Mouse (Mus musculus) kidney, adult 11 months (tissue): Measurements from ENCODE around the gene Cemip.

Source experiments
- DNase-seq: peaks from one replicate; pipeline ENCODE4 v3.0.0; 2022

Gene Cemip

GRCm38 (mm10) chr7:84026950-84027585 lies 59.2 kb downstream of the Cemip start:
- DNase-seq: no peak

DNA sequence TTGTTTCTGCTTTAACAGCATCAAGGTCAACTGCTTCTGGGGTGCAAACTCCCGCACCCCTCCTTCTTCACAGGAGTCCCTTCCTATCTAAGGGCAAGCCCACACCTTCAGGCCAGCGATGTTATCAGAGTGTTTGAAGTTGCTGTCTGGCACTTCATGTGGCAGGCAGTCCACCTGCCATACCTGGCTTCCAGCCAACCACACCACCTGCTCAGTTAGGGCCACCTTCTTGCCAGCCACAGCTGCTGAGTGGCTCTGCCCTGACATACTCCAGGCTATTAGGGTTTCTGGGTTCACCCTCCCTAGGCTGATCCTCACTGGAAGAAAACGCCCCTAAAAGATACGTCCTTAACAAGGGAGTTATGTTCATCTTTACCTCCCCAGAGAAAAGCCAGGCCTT lies 60.2 kb downstream of the Cemip start:
- DNase-seq: no peak

DNA sequence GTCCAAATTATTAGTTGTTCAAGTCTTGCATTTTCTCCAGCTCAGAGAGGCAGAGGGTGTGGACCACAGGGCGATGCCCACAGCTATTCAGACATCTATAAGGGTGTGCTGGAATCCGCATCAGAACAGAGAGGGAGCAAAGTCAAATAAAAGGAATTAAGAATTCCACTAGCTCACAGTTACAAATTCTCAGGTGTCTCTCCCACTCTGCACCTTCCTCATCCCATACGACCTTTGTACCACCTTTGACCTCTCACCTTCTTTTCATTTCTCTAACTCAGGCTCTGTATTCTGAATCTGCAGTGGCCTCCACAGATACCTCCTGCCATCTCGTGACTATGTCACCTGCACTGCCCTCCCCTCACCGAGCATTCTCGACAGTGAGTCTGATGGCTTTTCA lies 62.8 kb downstream of the Cemip start:
- DNase-seq: no peak

- DNase-seq: no peak
Measured at GRCm38 (mm10) chr7:84022462-84022861, 63.8 kb downstream of the Cemip start.

- DNase-seq: no peak
Measured at GRCm38 (mm10) chr7:84019381-84019780, 66.9 kb downstream of the Cemip start.

DNA sequence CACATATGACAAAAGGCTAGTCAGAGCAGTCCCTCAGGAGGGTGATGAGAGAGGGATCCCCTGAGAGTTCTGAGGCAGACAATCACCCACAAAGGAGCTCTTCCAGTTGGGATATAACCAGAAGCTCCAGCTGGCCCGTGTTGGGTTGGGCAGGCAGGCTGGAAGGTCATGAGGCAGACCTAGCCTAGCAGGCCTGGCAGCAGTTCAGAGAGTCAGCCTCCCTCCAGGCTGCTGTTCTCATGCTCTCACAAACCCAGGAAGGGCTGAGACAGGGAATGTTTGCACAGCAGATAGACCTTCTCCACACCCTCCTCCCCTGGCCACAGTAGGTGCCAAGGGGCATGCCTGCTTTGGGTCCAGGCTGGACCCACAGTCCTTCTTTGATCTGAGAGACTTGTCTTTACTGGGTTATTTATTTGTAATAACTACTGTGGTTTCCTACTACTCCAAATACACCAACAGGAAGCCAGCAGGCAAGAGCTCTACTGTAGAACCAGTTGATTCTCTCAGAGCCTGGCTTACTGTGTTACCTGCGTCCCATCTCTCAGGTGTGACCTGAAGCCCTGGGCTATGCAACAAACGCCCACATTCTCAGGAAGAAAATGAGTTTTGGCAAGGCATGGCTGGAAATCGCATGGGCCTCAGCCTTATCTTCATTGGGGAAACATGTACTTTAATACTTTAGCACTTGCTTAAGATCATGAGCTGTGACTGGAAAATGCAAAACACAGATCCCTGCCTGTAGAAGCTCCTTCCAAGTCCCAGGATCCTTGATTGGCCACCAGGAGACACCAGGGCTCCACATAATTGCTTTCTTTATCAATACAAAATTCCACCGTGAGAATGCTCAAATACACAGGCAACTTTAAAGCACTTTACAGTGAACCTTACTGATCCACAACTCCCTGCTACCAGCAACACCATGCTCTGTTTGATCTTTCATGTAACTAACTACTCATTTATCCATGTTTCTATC lies 67.7 kb downstream of the Cemip start:
- DNase-seq: peak; percentile 33

DNA sequence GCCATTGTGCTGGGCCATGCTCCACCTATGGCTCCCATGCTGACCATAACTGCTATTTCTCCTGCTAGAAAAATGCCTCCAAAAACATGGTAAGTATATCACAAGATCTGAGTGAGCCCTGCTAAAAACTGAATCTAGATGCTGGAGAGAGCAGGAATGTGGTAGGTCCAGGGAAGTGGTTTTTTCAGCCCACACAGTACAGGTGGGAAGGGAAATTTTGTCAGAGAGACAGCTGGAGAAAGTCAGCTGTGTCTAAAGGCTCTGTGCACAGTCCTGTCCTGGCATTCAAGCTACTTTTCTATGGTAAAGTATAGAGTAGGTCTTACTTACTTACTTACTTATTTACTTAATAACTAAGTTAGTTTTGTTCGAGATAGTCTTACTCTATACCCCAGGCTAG lies 71.3 kb downstream of the Cemip start:
- DNase-seq: no peak

DNA sequence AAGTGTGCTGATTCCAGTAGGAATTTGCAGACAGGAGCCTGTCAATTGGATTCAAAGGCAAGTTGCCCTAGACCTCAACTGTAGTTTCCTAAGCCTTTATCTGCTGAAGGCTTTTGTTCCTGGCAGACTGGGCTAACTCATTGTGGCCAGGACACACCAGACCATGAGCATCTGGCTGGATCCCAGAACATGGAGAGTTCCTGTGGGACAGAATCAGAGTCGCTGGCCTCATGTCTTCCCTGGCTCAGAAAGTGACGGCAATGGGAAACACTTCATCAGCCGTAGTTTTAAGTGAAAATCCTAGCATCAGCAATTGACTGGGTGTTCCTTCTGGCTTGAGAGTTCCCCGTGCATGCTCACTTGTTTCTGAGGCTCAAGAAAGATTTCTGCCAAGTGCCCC lies 72.6 kb downstream of the Cemip start:
- no peak for DNase-seq

DNA sequence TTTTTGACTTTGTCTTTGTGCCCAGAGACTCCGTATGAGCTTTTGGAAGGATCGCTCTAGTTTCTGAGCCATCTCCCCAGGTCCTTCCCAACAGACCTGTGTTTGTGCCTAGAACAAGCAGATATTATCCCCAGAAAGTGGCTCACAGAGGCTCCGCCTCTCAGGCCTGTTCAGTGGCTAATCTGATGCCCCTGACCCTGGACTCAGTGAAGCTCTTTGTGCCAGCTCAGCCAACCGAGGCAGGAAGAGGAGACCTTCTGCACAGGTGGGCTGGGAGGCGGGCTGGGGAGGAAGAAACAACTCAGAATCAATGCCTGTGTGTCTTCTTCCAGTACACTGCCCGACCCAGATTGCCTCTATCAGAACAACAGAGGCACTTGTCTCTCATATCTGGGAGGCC lies 81.9 kb downstream of the Cemip start:
- DNase-seq: no peak

GRCm38 (mm10) chr7:84001516-84001915 lies 84.8 kb downstream of the Cemip start:
- no peak for DNase-seq

- DNase-seq: no peak
Measured at GRCm38 (mm10) chr7:84000671-84001070, 85.6 kb downstream of the Cemip start.

DNA sequence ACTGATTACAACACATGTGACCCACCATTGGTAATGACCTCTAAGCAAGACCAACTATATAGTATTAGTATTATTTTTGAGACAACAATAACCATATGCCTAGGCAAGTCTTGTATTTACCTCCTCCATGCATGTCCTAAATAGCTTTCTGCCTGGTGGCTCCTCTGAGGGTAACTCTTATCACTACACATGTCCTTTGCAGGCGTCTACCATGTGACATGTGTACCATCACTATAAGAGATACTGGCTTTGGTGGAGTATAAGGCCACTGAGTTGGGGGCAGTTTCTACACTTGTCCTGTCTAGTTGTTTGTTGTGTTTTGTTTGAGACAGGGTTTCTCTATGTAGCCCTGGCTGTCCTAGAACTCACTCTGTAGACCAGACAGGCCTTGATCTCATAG lies 86.7 kb downstream of the Cemip start:
- DNase-seq: no peak

GRCm38 (mm10) chr7:83994348-83994747 lies 92.0 kb downstream of the Cemip start:
- no peak for DNase-seq

GRCm38 (mm10) chr7:83989294-83989693 lies 97.0 kb downstream of the Cemip start:
- DNase-seq: no peak

DNA sequence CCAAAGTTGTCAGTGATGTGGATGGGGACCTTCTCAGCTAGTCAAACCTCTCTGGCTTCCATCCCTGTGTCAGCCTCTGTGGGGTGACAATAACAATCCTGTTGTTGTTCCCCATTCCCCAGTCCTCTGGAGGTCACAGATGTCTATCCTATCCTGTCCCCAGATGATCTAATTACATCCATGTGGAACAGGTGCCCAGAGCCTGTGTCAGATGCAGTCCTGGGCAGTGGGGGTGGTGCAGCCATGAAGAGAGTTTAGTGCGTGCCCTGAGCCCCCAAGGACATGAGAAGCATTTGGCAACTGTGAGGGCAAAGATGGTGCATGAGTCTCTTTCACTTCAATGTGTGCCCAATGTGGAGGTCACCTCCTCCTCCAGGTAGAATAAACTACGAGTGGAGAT lies 100.6 kb downstream of the Cemip start:
- no peak for DNase-seq

GRCm38 (mm10) chr7:83982566-83982965 lies 103.7 kb downstream of the Cemip start:
- DNase-seq: no peak

DNA sequence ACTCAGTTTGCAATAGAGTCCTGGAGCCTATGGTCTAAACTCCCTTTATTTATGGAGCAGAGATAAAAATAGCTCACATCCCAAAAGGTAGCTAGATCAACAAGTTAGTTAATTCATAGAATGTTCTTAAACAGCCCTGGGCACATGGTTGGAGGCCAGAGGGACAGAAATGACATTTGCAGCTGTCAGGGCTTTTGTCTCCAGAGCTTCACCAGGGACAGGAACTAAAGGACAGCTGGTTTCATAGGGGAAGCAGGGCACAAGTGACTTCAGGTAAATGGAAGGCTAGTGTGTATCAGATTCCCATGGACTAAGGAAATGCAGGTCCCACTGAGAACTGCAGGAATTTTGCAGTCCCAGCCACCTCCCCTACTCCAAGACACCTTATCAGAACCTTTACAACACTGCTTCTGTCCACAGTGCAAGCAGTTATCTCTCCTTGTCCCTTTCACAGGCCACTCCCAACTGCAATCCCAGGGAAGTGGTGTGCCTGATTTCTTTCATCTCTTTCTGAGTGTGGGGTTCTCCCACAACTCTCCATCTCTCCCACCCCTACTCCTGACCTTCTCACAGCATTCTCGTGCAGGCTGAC lies 107.3 kb downstream of the Cemip start:
- no peak for DNase-seq

DNA sequence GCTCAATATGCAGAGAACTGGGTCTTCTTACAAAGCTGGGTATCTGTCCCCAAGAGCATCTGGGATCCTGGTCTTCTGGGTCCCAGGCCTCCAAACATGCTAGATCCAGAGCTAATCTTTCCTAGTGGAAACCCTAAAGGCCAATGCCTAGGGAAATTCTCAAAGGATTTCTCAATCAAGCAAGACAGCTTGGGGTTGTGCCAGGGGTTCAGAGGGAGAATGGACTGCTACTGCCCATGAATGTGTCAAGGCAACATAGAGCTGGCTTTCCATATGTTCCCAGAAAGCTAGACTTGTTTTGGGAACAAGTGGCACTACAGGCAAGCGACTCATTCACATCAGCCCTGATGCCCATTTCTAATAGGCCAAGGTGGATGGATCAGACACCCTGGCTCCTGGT lies 107.9 kb downstream of the Cemip start:
- DNase-seq: no peak

- no peak for DNase-seq
Measured at GRCm38 (mm10) chr7:83976413-83976958, 109.8 kb downstream of the Cemip start.

GRCm38 (mm10) chr7:83975283-83975682 lies 111.0 kb downstream of the Cemip start:
- no peak for DNase-seq

DNA sequence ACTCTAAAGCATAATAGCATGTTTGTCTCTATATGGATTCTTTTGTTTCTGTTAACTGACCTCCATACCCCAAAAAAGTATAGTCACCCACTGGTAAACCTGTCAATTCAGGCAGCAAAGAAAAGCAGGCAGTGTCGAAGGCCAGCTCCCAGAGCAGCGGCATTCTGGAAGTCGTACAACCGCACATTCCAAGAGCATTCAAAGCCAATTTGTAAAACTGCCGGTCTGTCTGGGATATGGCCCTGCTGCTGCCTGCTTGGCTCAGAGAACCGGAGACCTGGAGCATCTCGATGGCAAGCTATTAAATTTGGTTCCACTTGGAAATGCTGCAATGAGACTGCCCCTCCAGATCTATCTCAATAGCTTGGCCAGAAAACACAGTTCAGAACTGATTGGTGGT lies 113.8 kb downstream of the Cemip start:
- DNase-seq: no peak

DNA sequence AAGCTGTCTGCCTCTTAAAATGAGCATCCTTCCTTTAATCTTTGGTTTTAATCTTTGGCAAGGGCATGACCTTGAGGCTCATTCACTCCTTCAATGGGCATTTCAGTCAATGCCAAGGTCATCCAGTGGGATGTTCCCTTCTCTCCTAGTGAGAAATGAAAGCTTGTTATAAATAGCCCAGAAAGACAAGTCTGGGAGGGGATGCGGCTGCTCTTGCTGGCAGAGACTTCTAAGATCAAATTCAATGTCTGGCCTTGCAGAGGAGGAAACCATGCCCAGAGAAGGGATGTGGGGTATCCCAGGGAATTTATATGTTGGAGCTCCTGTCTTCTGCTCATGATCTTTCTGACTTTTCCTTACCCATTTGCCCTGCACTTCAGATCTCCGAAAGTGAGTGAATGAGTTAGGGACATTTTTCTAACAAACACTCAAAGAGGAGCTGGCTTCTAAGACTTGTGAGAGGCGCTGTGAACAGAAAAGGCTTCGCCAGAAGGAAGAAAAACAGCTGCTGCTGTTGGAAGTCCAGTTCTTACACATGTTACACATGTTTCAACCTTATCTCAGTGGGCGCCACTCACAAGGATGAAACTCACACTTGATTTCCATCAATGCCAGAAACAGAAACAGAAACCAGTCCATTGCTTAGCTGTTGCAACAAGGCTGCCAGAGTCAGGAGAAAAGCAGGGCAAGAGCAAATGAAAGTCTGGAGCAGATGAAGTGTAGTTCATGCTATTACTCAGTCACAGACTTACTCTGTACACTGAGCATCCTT lies 120.1 kb downstream of the Cemip start:
- DNase-seq: no peak

- peak; percentile 39 for DNase-seq
Measured at GRCm38 (mm10) chr7:83965181-83965580, 121.1 kb downstream of the Cemip start.
